Mouse (Mus musculus) CH12.LX (cell line): ENCODE measurements around the gene Cdk14.

Source experiments
- MAX ChIP-seq: IDR thresholded peaks from 2 replicates; pipeline ENCODE4 v1.6.1; 2011; ENCODE audit warnings: low read length, improper control_type of control experiment
- MXI1 ChIP-seq: IDR thresholded peaks from 2 replicates; pipeline ENCODE4 v1.6.1; 2011; ENCODE audit warnings: mild to moderate bottlenecking, low read depth, low read length, improper control_type of control experiment

- no peak for TF ChIP-seq MXI1
- TF ChIP-seq MAX: no peak
Observed at GRCm38 (mm10) chr5:5265401-5265841, 154.7 kb downstream of the Cdk14 start.
